Mouse (Mus musculus): ENCODE results near the gene Abcb8.

The Abcb8 gene

GRCm38 (mm10) chr5:24366426-24366825, 27.0 kb upstream of the Abcb8 start:
- in situ Hi-C loops (cut with MseI, MboI), result loop anchor here (10.0 kb wide), 1 partner anchor 102 kb away; no protein-coding TSS in a partner anchor

- in situ Hi-C loops (cut with MseI, MboI), result loop anchor here (10.0 kb wide), 1 partner anchor 105 kb away; no protein-coding TSS in a partner anchor
These were observed 23.7 kb upstream of the Abcb8 start for GRCm38 (mm10) chr5:24369767-24370166.

GRCm38 (mm10) chr5:24373807-24374206, 19.7 kb upstream of the Abcb8 start:
- in situ Hi-C loops (cut with MseI, MboI), result no loop called here

GRCm38 (mm10) chr5:24374216-24374615, 19.2 kb upstream of the Abcb8 start:
- in situ Hi-C loops (cut with MseI, MboI), result no loop called here

GRCm38 (mm10) chr5:24374666-24375328, 18.7 kb upstream of the Abcb8 start:
- in situ Hi-C loops (cut with MseI, MboI), result no loop called here

GRCm38 (mm10) chr5:24378700-24379099, 14.8 kb upstream of the Abcb8 start:
- in situ Hi-C loops (cut with MseI, MboI), result no loop called here

GRCm38 (mm10) chr5:24379501-24379900, 14.0 kb upstream of the Abcb8 start:
- in situ Hi-C loops (cut with MseI, MboI), result no loop called here

- in situ Hi-C loops (cut with MseI, MboI), result no loop called here
These were observed 13.0 kb upstream of the Abcb8 start for GRCm38 (mm10) chr5:24380499-24380898.

GRCm38 (mm10) chr5:24381486-24381885, 12.0 kb upstream of the Abcb8 start:
- in situ Hi-C loops (cut with MseI, MboI), result no loop called here

- in situ Hi-C loops (cut with MseI, MboI), result no loop called here
These were observed 11.5 kb upstream of the Abcb8 start for GRCm38 (mm10) chr5:24381988-24382387.

GRCm38 (mm10) chr5:24383026-24383859, 10.2 kb upstream of the Abcb8 start:
- in situ Hi-C loops (cut with MseI, MboI), result no loop called here

GRCm38 (mm10) chr5:24384407-24384806, 9.1 kb upstream of the Abcb8 start:
- in situ Hi-C loops (cut with MseI, MboI), result no loop called here

GRCm38 (mm10) chr5:24385374-24385773, 8.1 kb upstream of the Abcb8 start:
- in situ Hi-C loops (cut with MseI, MboI), result no loop called here

- in situ Hi-C loops (cut with MseI, MboI), result no loop called here
These were observed 7.4 kb upstream of the Abcb8 start for GRCm38 (mm10) chr5:24385887-24386550.

GRCm38 (mm10) chr5:24387264-24388241, 5.9 kb upstream of the Abcb8 start:
- in situ Hi-C loops (cut with MseI, MboI), result no loop called here

GRCm38 (mm10) chr5:24388246-24388915, 5.1 kb upstream of the Abcb8 start:
- in situ Hi-C loops (cut with MseI, MboI), result no loop called here

- in situ Hi-C loops (cut with MseI, MboI), result no loop called here
These were observed 4.3 kb upstream of the Abcb8 start for GRCm38 (mm10) chr5:24389011-24389657.

- in situ Hi-C loops (cut with MseI, MboI), result no loop called here
These were observed 3.8 kb upstream of the Abcb8 start for GRCm38 (mm10) chr5:24389658-24390020.

GRCm38 (mm10) chr5:24391864-24392263, 1.6 kb upstream of the Abcb8 start, which contains the start of gene Atg9b:
Atg9b (minus strand) TSS chr5:24392143.
- in situ Hi-C loops (cut with MseI, MboI), result no loop called here

- in situ Hi-C loops (cut with MseI, MboI), result no loop called here
These were observed 739 bp upstream of the Abcb8 start for GRCm38 (mm10) chr5:24392724-24393123.
